Mouse (Mus musculus): ENCODE measurements at regions not wholly inside any gene's neighbourhood (a gene's known extent, or its start where the extent isn't known, plus 50 kb on each side); places are given as distances from the start of the nearest gene placed in this dataset.

DNA sequence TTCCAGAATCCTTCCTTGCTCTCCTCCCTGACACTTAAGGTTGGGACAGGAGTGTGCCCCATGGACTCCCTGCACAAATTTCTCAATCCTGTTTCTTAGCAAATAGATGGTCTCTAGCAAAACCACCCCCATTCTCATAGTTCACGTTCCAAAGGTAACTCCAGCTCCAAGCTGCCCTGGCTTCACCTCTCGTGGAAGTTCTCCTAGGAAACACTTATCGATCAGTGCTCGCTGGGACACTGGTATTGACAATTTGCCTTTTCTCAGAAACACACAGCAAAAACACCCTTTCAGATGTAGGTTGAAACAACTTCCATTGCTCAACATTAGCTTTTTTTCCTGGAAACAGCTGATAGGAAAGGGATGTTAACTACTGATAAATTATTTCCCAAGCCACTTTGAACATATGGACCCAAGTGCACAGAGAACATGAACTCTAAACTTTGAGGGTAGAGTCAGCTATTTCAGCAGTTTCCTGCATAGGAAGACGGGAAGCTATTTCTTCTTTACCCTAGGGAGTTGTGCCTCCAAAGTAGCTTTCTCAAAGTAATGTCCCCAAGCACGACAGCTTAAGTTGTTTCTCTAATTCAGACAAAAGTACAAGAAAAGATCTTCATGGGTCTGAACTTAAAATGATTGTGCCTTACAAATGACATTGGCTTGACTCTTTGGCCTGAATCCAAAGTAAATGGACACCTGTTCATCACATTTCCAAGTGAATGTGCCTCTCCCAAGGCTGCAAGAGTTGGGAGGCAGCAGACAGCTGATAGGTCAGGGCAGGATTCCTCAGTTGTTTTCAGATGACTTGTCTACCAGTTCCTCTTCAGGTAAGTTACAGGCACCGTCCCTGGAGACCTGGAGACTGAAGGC lies 102.4 kb downstream of the Foxa2 start:
- Histone ChIP-seq H3K4me1 (ENCODE audit: control insufficient read depth, insufficient read depth, low read length) (no peaks in the 10 kb centered on the region), H3K4me3 (ENCODE audit: control insufficient read depth, low read depth, low read length) (no peak overlapping the region), H3K27me3 (ENCODE audit: control insufficient read depth, insufficient read depth, low read length) (no peaks in the 10 kb centered on the region), H3K36me3 (ENCODE audit: control insufficient read depth, insufficient read depth, low read length) (no peaks in the 10 kb centered on the region), H3K27ac (ENCODE audit: control insufficient read depth, insufficient read depth, low read depth, low read length) (no peak overlapping the region)
- no peak for TF ChIP-seq POLR2A (IDR thresholded peaks at IDR 0.05; ENCODE audit: control insufficient read depth, low read depth, low read length)
- TF ChIP-seq CTCF (IDR thresholded peaks at IDR 0.05; ENCODE audit: control insufficient read depth, insufficient read depth, insufficient replicate concordance, low read depth, low read length) = no peak

DNA sequence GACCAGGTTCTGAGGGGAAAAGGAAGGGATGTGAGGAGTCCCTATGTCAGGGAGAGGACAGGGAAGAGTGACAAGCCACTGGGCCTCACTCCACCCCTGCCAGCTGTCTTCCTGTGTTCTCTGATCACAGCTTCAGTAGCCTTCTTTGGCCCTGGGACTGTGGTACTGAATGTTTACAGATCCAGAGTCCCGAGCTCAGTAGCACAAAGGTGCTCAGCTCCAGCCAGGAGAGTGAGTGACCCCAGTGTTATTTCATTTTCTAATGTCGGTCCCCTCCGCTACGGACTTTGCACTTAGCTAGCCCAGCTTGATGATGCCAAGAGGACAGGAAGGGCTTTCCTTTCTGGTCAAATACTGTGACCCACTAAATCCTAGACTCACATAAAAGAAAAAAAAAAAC lies 104.2 kb downstream of the Foxa2 start:
- Histone ChIP-seq H3K36me3 (ENCODE audit: control insufficient read depth, insufficient read depth, low read length) (no peaks in the 10 kb centered on the region), H3K4me3 (ENCODE audit: control insufficient read depth, low read depth, low read length) (no peak overlapping the region), H3K4me1 (ENCODE audit: control insufficient read depth, insufficient read depth, low read length) (no peaks in the 10 kb centered on the region), H3K27ac (ENCODE audit: control insufficient read depth, insufficient read depth, low read depth, low read length) (no peak overlapping the region), H3K27me3 (ENCODE audit: control insufficient read depth, insufficient read depth, low read length) (no peaks in the 10 kb centered on the region)
- TF ChIP-seq CTCF (IDR thresholded peaks at IDR 0.05; ENCODE audit: control insufficient read depth, insufficient read depth, insufficient replicate concordance, low read depth, low read length) (no peak), POLR2A (IDR thresholded peaks at IDR 0.05; ENCODE audit: control insufficient read depth, low read depth, low read length) (no peak)

- H3K4me3 ChIP-seq (ENCODE audit: control insufficient read depth, low read depth, low read length) = no peak overlapping the region
- H3K4me1 ChIP-seq (ENCODE audit: control insufficient read depth, insufficient read depth, low read length) = no peaks in the 10 kb centered on the region
- no peaks in the 10 kb centered on the region for H3K36me3 ChIP-seq (ENCODE audit: control insufficient read depth, insufficient read depth, low read length)
- H3K27ac ChIP-seq (ENCODE audit: control insufficient read depth, insufficient read depth, low read depth, low read length) = no peak overlapping the region
- TF ChIP-seq CTCF (IDR thresholded peaks at IDR 0.05; ENCODE audit: control insufficient read depth, insufficient read depth, insufficient replicate concordance, low read depth, low read length) (no peak), POLR2A (IDR thresholded peaks at IDR 0.05; ENCODE audit: control insufficient read depth, low read depth, low read length) (no peak)
- H3K27me3 ChIP-seq (ENCODE audit: control insufficient read depth, insufficient read depth, low read length) = no peaks in the 10 kb centered on the region
Observed at GRCm38 (mm10) chr2:147941319-147941718, 105.5 kb downstream of the Foxa2 start.

GRCm38 (mm10) chr2:147932494-147932893 lies 114.3 kb downstream of the Foxa2 start:
- no peak overlapping the region for H3K27ac ChIP-seq (ENCODE audit: control insufficient read depth, insufficient read depth, low read depth, low read length)
- no peak overlapping the region for H3K4me3 ChIP-seq (ENCODE audit: control insufficient read depth, low read depth, low read length)
- TF ChIP-seq POLR2A (IDR thresholded peaks at IDR 0.05; ENCODE audit: control insufficient read depth, low read depth, low read length) (no peak), CTCF (IDR thresholded peaks at IDR 0.05; ENCODE audit: control insufficient read depth, insufficient read depth, insufficient replicate concordance, low read depth, low read length) (no peak)
- no peaks in the 10 kb centered on the region for H3K4me1 ChIP-seq (ENCODE audit: control insufficient read depth, insufficient read depth, low read length)
- no peaks in the 10 kb centered on the region for H3K36me3 ChIP-seq (ENCODE audit: control insufficient read depth, insufficient read depth, low read length)
- H3K27me3 ChIP-seq (ENCODE audit: control insufficient read depth, insufficient read depth, low read length) = no peaks in the 10 kb centered on the region

DNA sequence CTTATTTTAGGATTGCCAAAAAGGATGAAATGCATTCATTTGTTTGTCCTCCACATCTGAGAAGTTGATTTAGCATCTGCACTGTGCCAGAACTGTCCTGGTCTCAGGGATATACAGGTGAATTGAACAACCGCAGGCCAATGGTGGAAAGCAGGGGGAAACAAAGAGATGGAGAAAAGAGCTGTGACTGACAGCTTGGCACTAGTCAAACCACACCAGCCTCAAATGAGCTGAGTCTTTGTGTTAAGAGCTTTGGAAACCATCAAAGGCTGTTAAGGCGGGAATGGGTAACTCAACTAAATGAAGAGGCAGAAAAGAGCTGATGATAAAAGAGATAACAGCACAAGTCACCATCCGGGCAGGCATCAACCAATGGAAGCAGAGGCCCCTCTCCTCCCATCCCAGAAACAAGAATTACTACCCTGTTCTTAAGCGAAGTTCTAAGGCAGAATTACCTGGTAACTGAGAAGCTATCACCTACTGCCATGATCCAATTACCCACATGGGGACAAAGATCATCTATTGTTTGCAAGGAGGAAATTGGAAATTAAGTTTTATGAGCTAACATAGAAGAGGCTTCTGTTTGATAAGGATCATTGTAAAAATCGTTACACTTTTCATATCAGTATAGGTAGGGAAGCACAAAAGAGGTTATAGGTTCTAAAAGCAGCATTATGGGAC lies 117.6 kb downstream of the Foxa2 start:
- no peak overlapping the region for H3K27ac ChIP-seq (ENCODE audit: control insufficient read depth, insufficient read depth, low read depth, low read length)
- no peak overlapping the region for H3K4me3 ChIP-seq (ENCODE audit: control insufficient read depth, low read depth, low read length)
- no peaks in the 10 kb centered on the region for H3K4me1 ChIP-seq (ENCODE audit: control insufficient read depth, insufficient read depth, low read length)

DNA sequence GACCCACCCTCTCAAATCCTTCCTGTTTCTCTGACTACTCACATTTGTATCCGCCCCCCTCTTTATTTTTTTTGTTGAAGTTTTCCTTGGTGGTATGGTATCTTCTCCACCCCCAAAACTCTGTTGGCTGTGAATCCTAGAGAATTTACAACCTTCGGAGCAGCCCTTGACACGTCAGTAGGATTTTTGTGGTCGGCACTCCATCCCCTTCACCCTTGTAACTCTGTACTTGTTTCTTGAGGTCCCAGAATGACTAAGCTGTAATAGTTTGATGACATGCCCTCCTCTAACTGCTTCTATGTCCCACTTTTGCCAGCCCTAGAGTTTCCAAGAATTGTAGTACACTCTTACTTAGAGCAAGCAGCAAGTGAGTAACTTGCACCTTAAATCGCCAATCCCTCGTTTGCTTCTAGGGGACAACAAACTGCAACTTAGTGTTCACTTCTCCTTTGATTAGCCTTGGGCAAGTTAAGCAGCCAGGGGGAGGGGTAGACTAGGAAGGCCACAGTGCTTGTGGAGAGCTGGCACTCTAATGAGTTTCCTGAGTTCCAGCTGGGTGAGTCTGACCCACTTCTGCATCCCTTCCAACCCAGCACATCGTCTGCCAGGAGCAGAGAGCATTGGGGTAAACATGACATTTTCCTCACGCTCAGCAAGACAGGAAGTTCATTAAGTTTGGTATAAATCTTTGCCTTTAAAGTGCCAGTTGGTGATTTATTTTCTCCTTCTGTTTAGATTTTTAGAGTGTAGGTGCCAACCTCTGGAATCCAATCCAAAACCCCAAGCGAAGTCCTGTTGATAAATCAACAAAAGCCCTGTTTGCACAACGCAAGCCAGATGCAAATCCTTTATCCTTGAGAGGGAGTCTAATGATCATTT lies 118.7 kb downstream of the Foxa2 start:
- TF ChIP-seq POLR2A (IDR thresholded peaks at IDR 0.05; ENCODE audit: control insufficient read depth, low read depth, low read length) (no peak), CTCF (IDR thresholded peaks at IDR 0.05; ENCODE audit: control insufficient read depth, insufficient read depth, insufficient replicate concordance, low read depth, low read length) (no peak)
- H3K27me3 ChIP-seq (ENCODE audit: control insufficient read depth, insufficient read depth, low read length) = no peaks in the 10 kb centered on the region
- H3K4me1 ChIP-seq (ENCODE audit: control insufficient read depth, insufficient read depth, low read length) = no peaks in the 10 kb centered on the region
- no peaks in the 10 kb centered on the region for H3K36me3 ChIP-seq (ENCODE audit: control insufficient read depth, insufficient read depth, low read length)
- no peak overlapping the region for H3K4me3 ChIP-seq (ENCODE audit: control insufficient read depth, low read depth, low read length)
- no peak overlapping the region for H3K27ac ChIP-seq (ENCODE audit: control insufficient read depth, insufficient read depth, low read depth, low read length)

More for the DNA sequence above, 117.6 kb downstream of the Foxa2 start:
- Histone ChIP-seq H3K36me3 (ENCODE audit: control insufficient read depth, insufficient read depth, low read length) (no peaks in the 10 kb centered on the region), H3K27me3 (ENCODE audit: control insufficient read depth, insufficient read depth, low read length) (no peaks in the 10 kb centered on the region)
- no peak for TF ChIP-seq CTCF (IDR thresholded peaks at IDR 0.05; ENCODE audit: control insufficient read depth, insufficient read depth, insufficient replicate concordance, low read depth, low read length)
- TF ChIP-seq POLR2A (IDR thresholded peaks at IDR 0.05; ENCODE audit: control insufficient read depth, low read depth, low read length) = no peak

- Histone ChIP-seq H3K4me3 (ENCODE audit: control insufficient read depth, low read depth, low read length) (no peak overlapping the region), H3K27ac (ENCODE audit: control insufficient read depth, insufficient read depth, low read depth, low read length) (no peak overlapping the region), H3K4me1 (ENCODE audit: control insufficient read depth, insufficient read depth, low read length) (no peaks in the 10 kb centered on the region), H3K27me3 (ENCODE audit: control insufficient read depth, insufficient read depth, low read length) (no peaks in the 10 kb centered on the region), H3K36me3 (ENCODE audit: control insufficient read depth, insufficient read depth, low read length) (no peaks in the 10 kb centered on the region)
- TF ChIP-seq POLR2A (IDR thresholded peaks at IDR 0.05; ENCODE audit: control insufficient read depth, low read depth, low read length) (no peak), CTCF (IDR thresholded peaks at IDR 0.05; ENCODE audit: control insufficient read depth, insufficient read depth, insufficient replicate concordance, low read depth, low read length) (no peak)
Observed at GRCm38 (mm10) chr2:147926861-147927260, 119.9 kb downstream of the Foxa2 start.

Measured in testis, adult 2 months (tissue).